Mouse (Mus musculus) heart, embryonic 12.5 days (tissue): ENCODE data around the gene Unc45b. TPM values are rescaled to one million over a fixed set of nuclear protein-coding genes. Genes with fewer than 3 reads are reported as not detected.

Experiments
- ATAC-seq: fragments of 200-750 bp; cut with Nextera tagmentation; 2 replicates; pipeline ENCODE4 v1.8.0; 2017; ENCODE audit warnings: moderate TSS enrichment, moderate library complexity; ENCODE audit not compliant: insufficient number of reproducible peaks, low FRiP score
- H3K27ac ChIP-seq: fragments of 300-500 bp; sonication (generic); 2 replicates; pipeline ENCODE4 v1.5.1; 2016; ENCODE audit warnings: mild to moderate bottlenecking, moderate library complexity; ENCODE audit not compliant: poor library complexity, severe bottlenecking
- H3K27me3 ChIP-seq: fragments of 300-500 bp; sonication (generic); replicated peaks from 2 replicates; pipeline ENCODE4 v1.6.1; 2016; ENCODE audit warnings: mild to moderate bottlenecking, moderate library complexity
- H3K36me3 ChIP-seq: fragments of 300-500 bp; sonication (generic); 2 replicates; pipeline ENCODE4 v1.6.1; 2016; ENCODE audit warnings: mild to moderate bottlenecking, moderate library complexity
- H3K4me1 ChIP-seq: fragments of 300-500 bp; sonication (generic); replicated peaks from 2 replicates; pipeline ENCODE4 v1.6.1; 2016; ENCODE audit warnings: mild to moderate bottlenecking
- H3K4me2 ChIP-seq: fragments of 300-500 bp; sonication (generic); 2 replicates; pipeline ENCODE4 v1.6.1; 2016; ENCODE audit warnings: mild to moderate bottlenecking, moderate library complexity
- H3K4me3 ChIP-seq: fragments of 300-500 bp; sonication (generic); 2 replicates; pipeline ENCODE4 v1.5.1; 2016; ENCODE audit warnings: mild to moderate bottlenecking
- H3K9ac ChIP-seq: fragments of 300-500 bp; sonication (generic); 2 replicates; pipeline ENCODE4 v1.6.1; 2016; ENCODE audit warnings: mild to moderate bottlenecking, moderate library complexity
- H3K9me3 ChIP-seq: fragments of 300-500 bp; sonication (generic); replicated peaks from 2 replicates; pipeline ENCODE4 v1.6.1; 2016; ENCODE audit warnings: mild to moderate bottlenecking, moderate library complexity
- WGBS: fragments of 180-500 bp; shearing (Covaris S2); methylation state at CpG from one replicate; pipeline ENCODE4 v1.1.7; 2016; 5-methylcytosine and 5-hydroxymethylcytosine counted together
- polyA plus RNA-seq: library from polyadenylated mRNA; unstranded; fragments of >200 nt; fragmentation: Nextera tagmentation; extraction: Ambion mirVana; gene quantifications from 2 replicates; pipeline ENCODE4 v1.2.1, GENCODE M21; 2016

The Unc45b gene
- polyA plus RNA-seq, 1 experiment from 2014 or later = 199 TPM

DNA sequence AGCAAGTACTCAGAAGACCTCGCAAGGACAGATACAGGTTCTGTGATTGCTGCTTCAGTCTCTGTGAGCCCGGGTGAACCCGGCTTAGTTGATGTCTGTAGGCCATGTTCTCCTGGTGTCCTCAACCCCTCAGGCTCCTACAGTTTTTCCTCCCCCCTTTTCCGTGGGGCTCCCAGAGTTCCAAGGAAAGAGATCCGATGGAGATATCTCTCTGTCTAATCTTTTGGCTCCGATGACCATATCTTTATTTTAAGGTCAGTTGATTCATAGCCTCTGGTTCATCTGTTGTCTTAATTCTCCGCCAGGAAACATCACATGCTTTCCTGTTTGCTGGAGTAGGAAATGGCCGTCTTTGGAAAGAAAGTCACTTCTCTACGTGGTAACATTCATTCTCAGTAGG is 38.7 kb downstream of the Unc45b start:
- no peak overlapping the region for H3K27ac ChIP-seq
- H3K4me3 ChIP-seq = no peak overlapping the region
- 0 out of 2 replicates have a peak, but pooled peaks cover 2% of the 10 kb centered on the region for H3K36me3 ChIP-seq
- ATAC-seq = no peak
- WGBS = 68% methylated on average over 9 of the region's 9 CpGs
- no peak overlapping the region for H3K9ac ChIP-seq
- H3K9me3 ChIP-seq = no peaks in the 10 kb centered on the region
- no peak overlapping the region for H3K4me2 ChIP-seq
- peaks cover 28% of the 10 kb centered on the region for H3K4me1 ChIP-seq
- peaks cover 18% of the 10 kb centered on the region; the same call in 1 of the 2 replicates for H3K27me3 ChIP-seq

DNA sequence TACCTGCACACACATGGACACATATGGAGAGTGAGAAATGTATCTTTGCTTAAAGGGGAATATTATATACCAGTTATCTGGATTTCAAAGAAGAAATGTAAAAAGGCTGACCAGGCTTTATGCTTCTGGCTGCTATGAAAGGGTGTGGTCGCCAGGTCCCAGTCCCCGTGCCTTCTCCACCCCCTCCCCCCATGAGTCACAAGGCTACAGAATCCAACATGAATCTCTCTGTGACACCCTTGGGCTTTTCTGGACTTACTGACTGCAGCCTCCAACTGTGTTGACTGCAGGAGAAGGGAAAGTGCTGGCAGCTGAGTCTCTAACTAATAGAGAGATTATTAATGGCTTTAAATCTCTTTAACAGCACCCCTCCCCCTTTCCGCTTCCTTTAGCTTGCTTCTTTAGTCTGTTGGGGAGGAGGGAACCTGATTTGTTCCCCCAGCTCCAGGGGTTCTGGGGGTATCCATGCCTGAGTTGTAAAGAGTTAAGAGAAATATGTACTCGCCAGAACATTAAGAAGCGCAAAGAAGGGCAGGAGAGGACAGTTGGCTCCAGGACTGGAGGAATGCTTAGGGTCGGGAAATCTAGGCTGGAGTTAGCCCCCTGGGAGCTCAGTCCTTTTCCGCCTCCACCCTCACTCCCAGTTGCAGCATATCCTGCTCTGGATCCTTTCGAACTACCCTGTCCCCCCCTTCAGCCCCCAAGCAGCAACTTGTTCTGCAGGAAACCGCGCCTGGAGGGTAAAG is 40.6 kb downstream of the Unc45b start, which contains the start of gene Slfn5:
Gene Slfn5, plus strand, starts transcription at position 614 of the 746 bp plus-strand sequence.
- H3K4me3 ChIP-seq = peak within 1 kb of the TSS; percentile 42
- peak; percentile 33; the same call in 1 of the 2 replicates for ATAC-seq
- H3K4me2 ChIP-seq = peak within 1 kb of the TSS; percentile 69
- peak within 1 kb of the TSS; percentile 24; the same call in 1 of the 2 replicates for H3K27ac ChIP-seq
- H3K36me3 ChIP-seq = no peaks in the 10 kb centered on the region
- H3K4me1 ChIP-seq = peaks cover 16% of the 10 kb centered on the region
- peak within 1 kb of the TSS; percentile 32 for H3K9ac ChIP-seq
- WGBS = 11% methylated on average over 10 of the region's 10 CpGs
- peaks cover 19% of the 10 kb centered on the region; the same call in 1 of the 2 replicates for H3K27me3 ChIP-seq
- H3K9me3 ChIP-seq = no peaks in the 10 kb centered on the region

DNA sequence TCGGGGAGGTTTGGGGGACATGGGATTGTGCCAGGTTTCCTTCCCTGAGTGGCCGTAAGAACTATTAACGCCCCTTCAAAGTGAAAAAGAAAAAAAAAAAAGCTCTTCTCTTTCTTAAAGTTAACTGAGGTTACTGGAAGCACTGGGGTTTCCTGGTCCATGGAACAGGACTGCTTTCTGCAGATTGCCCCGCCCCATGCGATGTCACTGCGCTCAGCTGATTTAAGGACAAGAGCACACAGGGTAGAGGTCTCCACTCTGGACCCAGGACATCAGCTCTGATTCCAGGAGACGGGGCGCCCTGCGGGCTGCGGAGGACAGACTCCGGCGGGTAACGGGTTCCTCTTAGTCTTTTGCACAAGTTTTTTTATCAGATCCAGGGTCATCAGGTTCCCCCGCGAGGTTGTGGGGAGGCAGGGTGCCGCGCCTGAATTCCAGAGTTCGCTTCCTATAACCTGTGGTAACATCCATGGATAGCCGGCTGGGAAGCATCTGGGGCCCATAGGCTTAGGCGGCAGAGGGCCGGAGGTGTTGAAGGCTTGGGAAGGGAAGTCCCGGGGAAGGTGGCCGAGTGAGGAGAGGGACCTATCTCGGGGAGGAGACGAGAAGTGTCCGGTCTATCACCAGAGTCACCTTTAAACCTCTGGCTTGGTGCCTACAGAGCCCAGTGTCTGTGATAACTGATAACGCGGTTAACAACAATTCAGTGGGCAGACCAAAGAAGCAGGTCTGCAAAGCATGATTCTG is 41.7 kb downstream of the Unc45b start:
- WGBS = 3% methylated on average over 28 of the region's 28 CpGs
- Histone ChIP-seq H3K27ac (0 out of 2 replicates have a peak overlapping the region, but pooled peaks have one; percentile 11), H3K4me2 (peak overlapping the region; percentile 69), H3K36me3 (no peaks in the 10 kb centered on the region), H3K4me3 (peak overlapping the region; percentile 42), H3K4me1 (peaks cover 16% of the 10 kb centered on the region), H3K9me3 (no peaks in the 10 kb centered on the region), H3K27me3 (peaks cover 19% of the 10 kb centered on the region; the same call in 1 of the 2 replicates), H3K9ac (peak overlapping the region; percentile 32)
- ATAC-seq = 0 out of 2 replicates have a peak, but pooled peaks have one; percentile 73

DNA sequence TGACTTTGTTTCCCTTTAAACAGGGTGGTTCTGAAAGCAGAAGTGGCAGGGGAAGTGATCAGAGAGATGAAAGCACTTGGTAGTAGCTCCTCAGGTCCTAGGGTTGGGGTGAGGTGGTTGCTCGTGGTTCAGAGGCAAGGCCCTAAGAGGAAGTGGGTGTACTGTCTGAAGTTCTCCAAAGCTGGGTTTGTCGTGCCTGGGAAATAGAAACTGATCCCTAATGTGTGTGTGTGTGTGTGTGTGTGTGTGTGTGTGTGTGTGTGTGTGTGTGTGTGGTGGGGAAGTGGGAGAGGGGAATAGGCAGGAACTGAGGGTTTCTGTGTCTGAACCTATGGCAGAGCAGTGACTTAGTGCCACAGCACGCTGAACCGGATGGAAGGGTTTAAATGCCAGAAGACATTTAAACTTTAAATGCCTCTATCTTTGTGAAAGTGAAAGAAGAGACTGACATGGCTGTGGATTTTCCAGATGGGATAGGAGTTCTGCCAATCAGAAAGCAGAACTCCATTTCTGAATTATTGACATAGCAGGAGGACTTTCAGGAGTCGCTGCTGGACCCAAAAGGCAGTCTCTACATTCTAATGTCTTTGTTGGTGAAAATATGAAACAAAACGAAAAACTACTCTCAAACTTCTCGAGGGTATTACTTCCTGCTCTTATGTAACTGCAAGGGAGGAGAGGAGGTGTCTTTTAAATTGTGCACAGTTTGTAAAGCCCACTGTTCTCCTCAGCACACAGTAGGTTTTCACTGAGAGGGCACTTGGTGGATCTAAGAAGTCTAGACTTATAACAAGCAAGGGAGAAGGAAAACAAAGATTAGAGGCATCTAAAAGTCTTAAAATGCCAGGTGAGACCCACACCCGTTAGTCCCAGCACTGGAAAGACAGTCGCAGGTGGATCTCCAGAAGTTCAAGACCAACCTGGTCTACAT is 42.5 kb downstream of the Unc45b start:
- no peaks in the 10 kb centered on the region for H3K9me3 ChIP-seq
- no peak overlapping the region for H3K9ac ChIP-seq
- H3K27ac ChIP-seq = no peak overlapping the region
- no peak for ATAC-seq
- H3K4me3 ChIP-seq = peak overlapping the region; percentile 42
- peaks cover 19% of the 10 kb centered on the region; the same call in 1 of the 2 replicates for H3K27me3 ChIP-seq
- H3K4me2 ChIP-seq = peak overlapping the region; percentile 69
- 54% methylated on average over 9 of the region's 9 CpGs for WGBS
- no peaks in the 10 kb centered on the region for H3K36me3 ChIP-seq
- peaks cover 16% of the 10 kb centered on the region for H3K4me1 ChIP-seq

DNA sequence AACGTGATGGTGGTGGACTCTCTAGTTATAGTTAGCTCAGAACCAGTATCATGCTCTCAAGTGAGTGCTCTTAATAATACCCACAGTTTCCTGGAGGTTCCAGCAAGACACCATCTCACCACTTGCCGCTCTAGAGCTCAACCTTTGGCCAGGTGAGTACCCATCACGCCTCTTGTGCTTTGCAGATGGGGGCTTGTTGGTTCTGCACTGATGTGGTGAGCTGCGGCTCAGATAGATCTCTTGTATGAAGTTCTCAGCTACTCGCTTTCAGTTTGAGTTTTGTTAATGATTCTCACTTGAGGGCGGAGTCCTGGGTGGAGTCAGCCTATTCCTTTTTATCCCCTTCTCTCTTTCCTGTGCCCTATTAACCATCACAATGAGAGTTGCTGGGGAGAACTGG is 44.3 kb downstream of the Unc45b start:
- no peak for ATAC-seq
- Histone ChIP-seq H3K27me3 (peaks cover 19% of the 10 kb centered on the region; the same call in 1 of the 2 replicates), H3K27ac (no peak overlapping the region), H3K36me3 (no peaks in the 10 kb centered on the region), H3K4me2 (no peak overlapping the region), H3K4me1 (peaks cover 16% of the 10 kb centered on the region), H3K4me3 (no peak overlapping the region), H3K9me3 (no peaks in the 10 kb centered on the region), H3K9ac (no peak overlapping the region)
- 79% methylated on average over 6 of the region's 6 CpGs for WGBS

DNA sequence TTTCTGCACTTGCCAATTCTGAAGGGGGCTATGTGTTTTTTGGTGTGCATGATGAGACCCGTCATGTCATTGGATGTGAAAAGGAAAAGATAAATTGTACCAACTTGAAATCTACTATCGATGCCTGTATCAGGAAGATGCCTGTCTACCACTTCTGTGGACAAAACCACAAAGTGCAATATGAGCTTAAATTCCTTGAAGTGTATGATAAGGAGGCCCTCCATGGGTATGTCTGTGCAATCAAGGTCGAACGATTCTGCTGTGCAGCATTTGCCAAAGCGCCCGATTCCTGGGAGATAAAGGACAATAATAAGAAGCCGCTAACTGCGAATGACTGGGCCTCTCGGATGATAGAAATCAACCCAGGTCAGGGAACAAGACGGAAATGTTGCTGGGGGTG is 46.6 kb downstream of the Unc45b start:
- H3K27me3 ChIP-seq = peaks cover 18% of the 10 kb centered on the region; the same call in 1 of the 2 replicates
- H3K4me1 ChIP-seq = peaks cover 6% of the 10 kb centered on the region
- no peaks in the 10 kb centered on the region for H3K36me3 ChIP-seq
- H3K4me3 ChIP-seq = no peak overlapping the region
- WGBS = 57% methylated on average over 10 of the region's 10 CpGs
- H3K9me3 ChIP-seq = no peaks in the 10 kb centered on the region
- ATAC-seq = no peak
- H3K4me2 ChIP-seq = no peak overlapping the region
- H3K27ac ChIP-seq = no peak overlapping the region
- no peak overlapping the region for H3K9ac ChIP-seq

DNA sequence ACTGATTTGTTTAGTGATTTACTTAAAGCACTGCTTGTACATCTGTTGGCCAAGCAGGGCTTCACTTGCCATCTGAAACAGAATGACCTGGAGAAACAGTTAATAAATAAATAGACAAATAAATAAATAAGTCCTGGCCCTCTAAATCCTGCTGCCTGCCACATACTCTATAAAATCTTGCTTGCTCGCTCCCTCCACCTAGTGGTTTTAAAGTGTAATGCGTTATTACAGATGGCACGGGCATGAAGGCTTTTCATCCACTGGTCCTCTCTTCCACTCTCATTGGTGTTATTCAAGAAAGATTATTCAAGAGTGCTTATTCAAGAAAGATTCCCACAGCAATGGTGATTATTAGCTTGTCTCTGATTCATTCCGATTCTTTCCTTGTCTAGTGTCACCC is 49.3 kb downstream of the Unc45b start:
- WGBS = 9% methylated on average over 4 of the region's 4 CpGs
- no peak overlapping the region for H3K27ac ChIP-seq
- no peak overlapping the region for H3K9ac ChIP-seq
- no peaks in the 10 kb centered on the region; the same call in 1 of the 2 replicates for H3K27me3 ChIP-seq
- no peaks in the 10 kb centered on the region for H3K36me3 ChIP-seq
- no peak for ATAC-seq
- H3K9me3 ChIP-seq = no peaks in the 10 kb centered on the region
- H3K4me1 ChIP-seq = no peaks in the 10 kb centered on the region
- no peak overlapping the region for H3K4me2 ChIP-seq
- no peak overlapping the region for H3K4me3 ChIP-seq

DNA sequence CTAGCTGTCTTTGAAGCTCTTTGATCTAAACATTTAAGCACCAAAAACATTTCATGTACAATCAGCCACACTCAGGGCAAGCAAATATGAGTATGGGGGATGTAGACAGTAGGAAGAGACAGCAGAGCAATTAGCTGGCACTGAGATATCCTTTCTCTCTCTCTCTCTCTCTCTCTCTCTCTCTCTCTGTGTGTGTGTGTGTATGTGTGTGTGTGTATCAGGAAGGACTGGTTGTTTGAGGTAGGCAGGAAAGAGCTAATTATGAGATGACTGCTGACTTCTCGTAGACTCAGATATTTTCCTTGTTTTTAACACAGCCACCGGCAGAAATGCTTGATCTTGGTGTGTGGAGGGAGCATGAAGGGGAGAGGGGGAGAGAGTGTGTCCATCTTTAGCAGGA is 51.4 kb downstream of the Unc45b start:
- WGBS = 56% methylated on average over 2 of the region's 2 CpGs
- Histone ChIP-seq H3K9ac (no peak overlapping the region), H3K36me3 (no peaks in the 10 kb centered on the region), H3K27me3 (no peaks in the 10 kb centered on the region; the same call in 1 of the 2 replicates), H3K4me2 (no peak overlapping the region), H3K4me3 (no peak overlapping the region), H3K9me3 (no peaks in the 10 kb centered on the region), H3K27ac (no peak overlapping the region), H3K4me1 (no peaks in the 10 kb centered on the region)
- ATAC-seq = no peak

DNA sequence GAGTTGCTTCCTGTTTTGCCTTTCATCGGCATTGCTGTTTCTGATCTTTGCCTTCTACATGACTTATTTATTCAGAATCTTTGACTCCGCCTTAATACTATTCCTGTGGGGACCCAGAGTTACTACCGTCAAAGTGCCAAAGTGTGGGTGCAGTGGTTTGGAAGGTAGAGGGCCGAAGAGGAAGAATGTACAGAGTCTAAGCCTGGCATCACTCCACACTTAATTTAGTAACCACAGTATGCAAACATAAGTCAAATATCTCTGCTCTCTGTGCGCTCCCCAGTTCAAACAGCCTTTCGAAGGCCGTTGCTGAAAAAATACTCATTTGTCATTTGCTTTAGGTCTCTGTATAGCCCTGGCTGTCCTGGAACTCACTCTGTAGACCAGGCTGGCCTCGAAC is 51.9 kb downstream of the Unc45b start:
- Histone ChIP-seq H3K4me3 (no peak overlapping the region), H3K9me3 (no peaks in the 10 kb centered on the region), H3K4me1 (no peaks in the 10 kb centered on the region), H3K4me2 (no peak overlapping the region), H3K9ac (no peak overlapping the region), H3K36me3 (no peaks in the 10 kb centered on the region), H3K27me3 (no peaks in the 10 kb centered on the region; the same call in 1 of the 2 replicates), H3K27ac (no peak overlapping the region)
- ATAC-seq = no peak
- WGBS = 80% methylated on average over 8 of the region's 8 CpGs

DNA sequence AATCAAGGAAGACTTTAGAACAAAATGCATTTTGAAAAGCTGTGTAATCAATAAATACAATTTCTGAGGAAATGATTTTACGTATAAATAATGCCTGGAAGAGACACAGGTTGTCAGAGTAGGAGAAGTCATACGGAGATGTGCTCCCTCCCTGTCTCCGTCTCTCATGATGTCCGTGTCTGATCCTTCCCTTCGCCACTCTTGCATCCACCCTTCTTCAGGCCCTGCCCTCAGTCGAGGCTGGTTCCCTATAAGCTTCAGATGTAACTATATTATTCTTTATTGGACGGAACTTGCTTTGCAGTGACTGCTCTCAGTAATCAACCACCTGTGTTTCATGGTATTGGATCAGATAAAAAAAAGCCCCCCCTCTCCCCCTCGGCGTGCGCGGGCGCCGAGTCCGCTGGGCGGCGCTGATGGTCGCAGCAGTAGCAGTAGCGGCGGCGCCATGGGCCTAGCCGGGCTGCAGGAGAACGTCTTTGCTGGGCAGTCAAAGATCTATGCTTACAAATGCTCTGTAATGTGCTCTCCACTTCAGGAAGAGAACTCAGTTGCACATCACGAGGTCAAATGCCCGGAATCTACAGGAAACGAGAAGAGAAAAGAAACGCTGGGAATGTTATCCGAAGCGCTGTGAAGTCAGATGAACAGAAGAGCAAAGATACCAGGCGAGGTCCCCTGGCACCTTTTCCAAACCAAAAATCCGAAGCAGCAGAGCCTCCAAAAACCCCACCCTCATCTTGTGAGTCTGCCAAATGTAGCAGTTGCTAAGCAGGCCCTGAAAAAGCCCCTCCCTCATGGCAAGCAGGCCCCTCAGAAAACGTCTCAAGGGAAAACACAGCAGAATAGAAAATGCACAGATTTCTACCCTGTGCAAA is 60.6 kb downstream of the Unc45b start:
- WGBS = 8% methylated on average over 31 of the region's 31 CpGs
- no peak overlapping the region for H3K27ac ChIP-seq
- ATAC-seq = no peak

More for the DNA sequence above, 60.6 kb downstream of the Unc45b start:
- Histone ChIP-seq H3K9ac (peak overlapping the region; percentile 9), H3K4me1 (peaks cover 18% of the 10 kb centered on the region), H3K9me3 (no peaks in the 10 kb centered on the region), H3K4me3 (peak overlapping the region; percentile 33), H3K36me3 (no peaks in the 10 kb centered on the region), H3K4me2 (peak overlapping the region; percentile 65), H3K27me3 (no peaks in the 10 kb centered on the region)
